Mouse (Mus musculus) heart, adult 11 months (tissue): ENCODE data around the gene Pik3c2g.
A peak's percentile ranks its signal among the peaks of the same experiment; 100 is the strongest.

ENCODE experiments used
- DNase-seq: peaks from one replicate; pipeline ENCODE4 v3.0.0; 2022

The Pik3c2g gene

DNA sequence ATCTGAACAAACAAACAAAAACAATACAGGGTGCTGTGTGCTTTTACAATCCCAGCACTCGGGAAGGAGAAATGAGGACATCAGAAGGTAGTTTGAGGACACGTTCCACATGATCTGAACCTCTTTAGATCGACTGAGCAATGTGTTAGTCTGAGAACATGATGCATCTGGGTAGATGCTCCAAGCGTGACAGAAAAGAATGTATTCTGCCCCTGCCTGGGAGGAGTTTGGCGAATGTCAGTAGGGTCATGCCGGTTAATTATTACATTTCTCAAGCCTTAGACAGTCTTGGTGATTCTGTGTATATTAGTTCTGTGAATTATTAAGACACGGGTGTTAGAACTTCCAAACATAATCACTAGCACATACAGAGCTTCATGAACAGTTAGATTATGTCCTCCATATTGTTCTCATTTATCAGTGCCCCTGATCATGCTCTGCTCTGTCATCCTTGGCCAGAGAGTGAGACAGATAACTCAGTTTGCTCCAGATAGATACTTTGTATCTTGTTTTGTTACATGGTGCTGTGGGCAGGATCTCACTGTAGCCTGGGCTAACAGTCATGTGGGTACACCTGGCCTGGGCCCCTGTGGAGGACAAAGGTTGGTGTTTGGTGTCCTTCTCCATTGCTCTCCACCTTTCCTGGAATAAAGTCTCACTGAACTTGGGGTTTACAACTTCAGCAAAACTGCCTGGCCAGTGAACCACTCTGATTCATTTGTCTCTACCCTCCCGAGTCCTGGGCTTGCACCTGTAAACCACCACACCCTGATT is 360.3 kb downstream of the Pik3c2g start:
- DNase-seq, result no peak

DNA sequence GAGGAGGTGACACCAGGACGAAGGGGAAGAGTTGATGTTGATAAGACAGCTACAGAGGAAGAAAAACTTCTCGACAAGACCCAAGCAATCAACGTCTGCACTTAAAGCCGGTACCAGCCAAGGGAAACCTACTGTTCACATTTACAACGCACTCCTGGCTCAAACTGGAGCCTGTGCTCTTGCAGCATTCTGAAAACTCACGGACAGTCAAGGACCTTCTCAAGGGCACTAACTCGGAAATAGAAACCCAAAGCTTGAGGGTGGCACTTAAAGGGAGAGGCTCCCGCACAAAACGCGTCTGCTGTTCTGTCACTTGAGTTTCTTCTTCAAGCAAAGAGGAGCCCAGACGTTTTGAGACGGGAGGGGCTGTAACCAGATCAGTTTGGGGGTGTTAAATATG is 366.6 kb downstream of the Pik3c2g start:
- no peak for DNase-seq

- DNase-seq, result no peak
These were observed 370.7 kb downstream of the Pik3c2g start for GRCm38 (mm10) chr6:139957531-139958241.

DNA sequence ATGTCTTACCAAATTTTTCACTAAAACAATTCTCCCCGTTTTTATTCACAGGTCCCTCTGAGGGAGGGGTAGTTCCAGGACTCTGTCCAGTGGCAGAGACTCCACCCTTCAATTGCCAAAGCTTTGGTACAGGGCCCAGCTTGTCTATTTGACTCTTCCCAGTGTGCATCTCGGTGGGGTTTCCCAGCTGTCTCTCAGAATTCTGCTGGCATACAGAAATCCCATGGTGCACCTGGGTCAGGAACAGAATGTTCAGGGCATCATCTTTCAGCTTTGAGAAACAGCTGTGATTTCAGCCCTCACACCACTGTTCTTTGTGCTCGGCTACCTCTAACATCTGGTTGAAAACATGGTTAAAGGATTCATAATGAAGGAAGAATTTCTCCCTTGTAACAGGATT is 376.8 kb downstream of the Pik3c2g start:
- peak; percentile 95 for DNase-seq

DNA sequence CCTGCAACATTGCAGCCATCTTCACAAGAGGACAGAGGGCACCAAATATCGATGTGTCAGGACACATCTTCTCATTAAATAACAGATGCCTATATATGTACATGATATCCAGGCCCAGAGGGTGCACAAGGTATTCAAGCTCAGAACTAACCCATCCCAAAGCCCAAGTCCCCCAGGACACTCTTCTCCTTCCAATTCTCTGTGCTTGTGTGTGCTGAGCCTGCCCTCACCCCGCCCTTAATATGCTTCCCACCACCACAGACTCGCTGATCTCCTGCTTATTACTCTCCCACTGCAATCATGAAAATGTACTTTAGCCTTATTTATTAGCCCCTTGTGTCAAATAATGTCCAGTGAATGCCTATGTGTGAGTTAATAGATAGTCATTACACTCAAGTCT is 377.9 kb downstream of the Pik3c2g start:
- no peak for DNase-seq

DNA sequence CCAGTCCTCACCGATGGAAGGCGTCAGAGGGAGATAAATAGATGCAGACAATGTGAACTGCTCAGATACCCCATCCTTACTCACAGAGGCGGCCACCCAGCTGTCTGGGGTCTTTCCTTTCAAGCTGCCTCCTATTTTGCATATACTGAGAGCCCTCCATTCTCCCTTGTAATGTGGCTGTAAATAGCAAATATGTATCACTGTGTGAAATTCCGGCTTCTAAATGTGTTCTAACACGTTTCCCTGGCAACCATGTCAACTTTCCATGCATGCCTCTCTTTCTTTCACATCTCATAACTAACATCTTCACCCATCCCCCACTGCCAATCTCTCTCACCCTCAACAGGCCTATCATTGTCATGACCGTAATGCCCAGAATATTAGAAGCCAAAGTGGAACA is 379.7 kb downstream of the Pik3c2g start:
- DNase-seq, result no peak

- no peak for DNase-seq
These were observed 384.7 kb downstream of the Pik3c2g start for GRCm38 (mm10) chr6:139971608-139972298.

GRCm38 (mm10) chr6:139974668-139975067 is 387.6 kb downstream of the Pik3c2g start:
- no peak for DNase-seq

DNA sequence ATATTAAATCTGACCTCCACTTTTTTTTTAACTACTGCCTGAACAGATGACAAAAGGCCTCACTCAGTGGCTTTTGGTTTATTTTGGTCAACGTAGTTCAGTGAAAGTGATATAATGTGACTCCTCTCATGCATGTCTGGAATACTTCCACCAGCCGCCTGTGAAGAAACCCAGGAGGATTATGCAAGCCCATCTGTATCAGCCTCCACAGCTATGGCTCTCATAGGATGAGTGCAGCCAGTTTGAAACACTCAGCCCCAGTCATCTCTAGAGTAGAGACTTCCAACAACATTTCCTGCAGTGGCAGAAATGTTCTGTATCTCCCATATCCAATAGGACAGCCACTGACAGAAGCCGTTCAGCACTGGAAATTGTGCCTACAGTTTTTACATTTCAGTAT is 391.1 kb downstream of the Pik3c2g start:
- DNase-seq, result peak; percentile 90

DNA sequence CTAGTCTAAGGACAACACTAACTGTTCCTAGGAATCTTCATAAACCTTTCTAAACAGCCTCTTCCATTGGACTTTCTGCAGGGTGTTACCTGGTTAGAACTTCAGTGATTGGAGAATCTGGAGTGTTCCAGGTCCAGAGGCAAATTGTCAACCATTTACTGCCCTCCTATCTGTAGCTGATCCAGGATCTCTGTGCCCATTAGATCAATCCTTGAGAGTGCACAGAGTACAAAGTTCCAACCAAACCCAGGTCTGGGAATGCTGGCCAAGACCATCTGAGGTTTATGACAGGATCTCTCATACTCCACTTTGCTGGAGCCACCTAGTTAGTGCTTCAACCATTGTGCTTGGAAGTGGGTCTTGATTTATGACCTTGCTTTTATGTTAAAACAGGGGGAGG is 394.0 kb downstream of the Pik3c2g start:
- peak; percentile 33 for DNase-seq

GRCm38 (mm10) chr6:139984069-139984468 is 397.0 kb downstream of the Pik3c2g start:
- DNase-seq, result peak; percentile 77

DNA sequence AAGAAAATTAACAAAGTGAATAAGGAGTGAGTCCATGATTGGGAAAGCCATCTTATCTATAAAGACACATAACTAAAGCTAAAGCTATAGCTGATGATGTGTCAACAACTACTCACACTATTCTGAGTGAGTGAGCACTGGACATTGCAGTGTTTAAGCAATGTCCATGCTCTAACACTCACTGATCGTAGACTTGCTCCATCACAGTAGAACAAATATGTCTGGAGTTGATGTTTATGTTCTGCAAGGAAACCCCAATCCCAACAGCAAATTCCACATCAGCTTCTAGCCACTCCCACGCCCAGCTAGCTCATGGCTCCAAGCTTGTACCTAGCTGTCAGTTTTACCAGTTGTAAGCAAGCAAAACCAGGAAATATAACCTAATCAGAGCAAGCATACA is 399.5 kb downstream of the Pik3c2g start:
- DNase-seq, result no peak

- DNase-seq, result no peak
These were observed 402.1 kb downstream of the Pik3c2g start for GRCm38 (mm10) chr6:139989075-139989474.

GRCm38 (mm10) chr6:139989597-139989996 is 402.6 kb downstream of the Pik3c2g start:
- no peak for DNase-seq

DNA sequence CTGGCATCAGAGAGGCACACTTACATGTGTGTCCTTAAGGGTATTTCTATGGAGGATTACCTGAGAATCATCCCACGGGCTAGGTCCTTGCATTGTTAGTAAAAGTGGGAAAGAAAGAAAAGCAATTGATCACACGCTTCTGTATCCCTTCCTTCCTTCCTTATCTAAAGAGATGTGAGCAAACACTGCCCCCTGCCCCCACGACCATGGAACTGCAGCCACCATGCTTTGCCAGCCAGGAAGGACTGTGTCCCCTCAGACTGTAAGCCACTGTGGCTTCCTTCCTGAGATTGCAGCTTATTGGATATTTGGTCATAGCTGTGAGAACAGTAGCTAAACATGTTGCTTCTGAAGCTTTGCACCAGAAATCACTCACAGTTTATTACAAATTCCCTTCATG is 418.2 kb downstream of the Pik3c2g start:
- peak; percentile 50 for DNase-seq
